14 mouse cellular contexts compared by ENCODE assay signal in genomic region chr19:37074726-37075125, GRCm38 (mm10).
DNase-seq lines count a peak whose midpoint lies in the region; ATAC-seq lines count a peak whose summit lies in the region.
"Had no signal": no experiment of that assay in that cellular context is flagged by ENCODE, and none has a peak within 500 bp of the region (broad histone marks: within the 10 kb centered on the region; RNA-seq: fewer than 3 reads in every experiment).

No protein-coding gene starts in this region.

- H3K27me3 ChIP-seq in kidney, embryonic 16.5 days (ENCODE audit: insufficient read depth, low read length), result no peaks in the 10 kb centered on the region
- H3K27me3 ChIP-seq: liver, embryonic 12.5 days had no signal

- no peak overlapping the region for H3K4me3 ChIP-seq in kidney, embryonic 16.5 days (ENCODE audit: low read length)
- H3K4me3 ChIP-seq: liver, embryonic 12.5 days; midbrain, embryonic 12.5 days; myocyte had no signal

- ATAC-seq in kidney, embryonic 16.5 days (ENCODE audit: low FRiP score, low TSS enrichment), result no peak
- ATAC-seq: liver, embryonic 12.5 days; lung, postnatal 0 days had no signal

- H3K9ac ChIP-seq in kidney, embryonic 16.5 days (replicated peaks; ENCODE audit: low read length), result no peak overlapping the region
- H3K9ac ChIP-seq: liver, embryonic 12.5 days; midbrain, embryonic 12.5 days had no signal

- H3K9me3 ChIP-seq in kidney, embryonic 16.5 days (ENCODE audit: low read length), result no peaks in the 10 kb centered on the region
- H3K9me3 ChIP-seq: liver, embryonic 12.5 days; midbrain, embryonic 12.5 days had no signal

- H3K4me2 ChIP-seq in kidney, embryonic 16.5 days (replicated peaks; ENCODE audit: low read depth, low read length), result no peak overlapping the region
- H3K4me2 ChIP-seq: liver, embryonic 12.5 days; midbrain, embryonic 12.5 days had no signal

- no peaks in the 10 kb centered on the region for H3K4me1 ChIP-seq in kidney, embryonic 16.5 days (ENCODE audit: insufficient read depth, low read length)

- peak; percentile 42 for DNase-seq in adrenal gland, adult 8-10 months
- DNase-seq in adrenal gland, postnatal 4 days (ENCODE audit: low spot score in 2 of 2), result no peak
- DNase-seq in kidney, adult 11 months, result peak; percentile 87
- peak; percentile 74 for DNase-seq in brain, adult 2 months (ENCODE audit: low read depth, low spot score)
- peak; percentile 58 to 84 for DNase-seq in kidney, postnatal 36 days
- no peak for DNase-seq in testis, postnatal 10 days (ENCODE audit: low spot score)
- DNase-seq in frontal cortex, postnatal 14 days (ENCODE audit: low spot score in 2 of 2), result no peak
- DNase-seq: B cell, adult 2 months; cerebellum, postnatal 25 days had no signal

- H3K27ac ChIP-seq in kidney, embryonic 16.5 days (ENCODE audit: low read length), result no peak overlapping the region
- H3K27ac ChIP-seq: liver, embryonic 12.5 days; midbrain, embryonic 12.5 days had no signal

- 40% methylated on average over 5 of the region's 5 CpGs for whole genome bisulfite sequencing in kidney, embryonic 16.5 days

- no peaks in the 10 kb centered on the region for H3K36me3 ChIP-seq in kidney, embryonic 16.5 days (ENCODE audit: insufficient read depth, low read length)
- H3K36me3 ChIP-seq: liver, embryonic 12.5 days; midbrain, embryonic 12.5 days had no signal

Comparison
In these comparisons a context has a peak if more than half of its experiments do, and no peak if none do; other contexts are left out.
1. DNase-seq: peak in adrenal gland, adult 8-10 months (single experiment), kidney, adult 11 months (single experiment), brain, adult 2 months (single experiment) and kidney, postnatal 36 days (2 of 2); none in adrenal gland, postnatal 4 days (0 of 2), testis, postnatal 10 days (single experiment) and frontal cortex, postnatal 14 days (0 of 2).